Mouse (Mus musculus) gastrocnemius, postnatal 36 days (tissue): ENCODE measurements around the gene Eapp. TPM values are rescaled to one million over a fixed set of nuclear protein-coding genes. Genes with fewer than 3 reads are reported as not detected.
"Not testable (repeated sequence)": the region's sequence is repeated elsewhere in the genome, so short reads cannot be mapped to it uniquely, and the experiment has no call there.

Experiments
- DNase-seq, 2 experiments: peaks; one replicate each; pipeline ENCODE4 v3.0.0; 2022
- intact Hi-C: fragments of 180-260 bp; cut with DNase I; formaldehyde crosslinking; loops from one replicate; pipeline ENCODE4 v1.15.1; 2025
- total RNA-seq, 2 experiments: library from RNA; stranded (reverse); gene quantifications; 2 replicates each; pipeline ENCODE4 v1.2.3; 2021

Gene Eapp
- total RNA-seq, 2 experiments from 2014 or later: 16.7 to 20.3 TPM

GRCm38 (mm10) chr12:54694847-54695510 lies 718 bp downstream of the Eapp start:
- DNase-seq: no peak
- intact Hi-C loops: loop anchor here (5.0 kb wide), 1 partner anchor 47 kb away; no protein-coding TSS in a partner anchor

GRCm38 (mm10) chr12:54689082-54689481 lies 6.6 kb downstream of the Eapp start:
- intact Hi-C loops: no loop called here
- no peak for DNase-seq

DNA sequence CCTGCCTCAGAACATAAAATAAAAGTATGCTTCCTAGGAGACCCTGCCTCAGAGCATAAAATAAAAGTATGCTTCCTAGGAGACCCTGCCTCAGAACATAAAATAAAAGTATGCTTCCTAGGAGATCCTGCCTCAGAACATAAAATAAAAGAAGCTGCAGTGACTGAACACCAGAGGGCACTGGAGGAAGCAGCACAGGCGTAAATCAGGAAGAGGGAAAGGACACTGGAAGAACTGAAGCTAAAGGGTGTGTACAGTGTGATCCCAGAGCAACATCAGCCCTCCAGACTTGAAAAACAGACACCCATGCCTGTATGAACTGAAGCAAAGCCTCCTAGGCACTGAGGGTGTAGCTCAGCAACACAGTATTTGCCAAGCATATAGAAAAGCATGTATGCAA lies 12.5 kb downstream of the Eapp start:
- no peak for DNase-seq
- intact Hi-C loops: no loop called here

- intact Hi-C loops: no loop called here
- DNase-seq: no peak
These were observed 19.0 kb downstream of the Eapp start for GRCm38 (mm10) chr12:54676709-54677108.

- intact Hi-C loops: no loop called here
- DNase-seq: no peak
These were observed 20.3 kb downstream of the Eapp start for GRCm38 (mm10) chr12:54675396-54675795.

DNA sequence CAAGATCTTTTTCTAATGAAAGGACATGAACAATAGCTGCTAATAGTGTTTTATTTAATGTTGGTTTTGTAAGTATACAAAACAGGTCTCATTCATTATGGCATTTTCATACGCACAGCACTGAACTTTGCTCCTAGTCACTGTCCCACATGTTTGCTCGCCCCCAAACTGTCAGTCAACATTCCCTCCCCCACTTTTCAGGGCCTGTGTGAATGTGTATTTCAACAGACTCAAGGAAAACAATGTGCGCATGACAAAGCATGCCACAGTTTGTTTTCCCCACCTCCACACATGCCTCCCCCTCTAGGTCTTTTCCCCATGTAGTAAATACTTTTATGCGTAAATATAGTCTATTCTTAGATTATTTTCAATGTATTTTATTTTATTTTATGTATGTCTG lies 24.4 kb downstream of the Eapp start:
- no peak for DNase-seq
- intact Hi-C loops: no loop called here

DNA sequence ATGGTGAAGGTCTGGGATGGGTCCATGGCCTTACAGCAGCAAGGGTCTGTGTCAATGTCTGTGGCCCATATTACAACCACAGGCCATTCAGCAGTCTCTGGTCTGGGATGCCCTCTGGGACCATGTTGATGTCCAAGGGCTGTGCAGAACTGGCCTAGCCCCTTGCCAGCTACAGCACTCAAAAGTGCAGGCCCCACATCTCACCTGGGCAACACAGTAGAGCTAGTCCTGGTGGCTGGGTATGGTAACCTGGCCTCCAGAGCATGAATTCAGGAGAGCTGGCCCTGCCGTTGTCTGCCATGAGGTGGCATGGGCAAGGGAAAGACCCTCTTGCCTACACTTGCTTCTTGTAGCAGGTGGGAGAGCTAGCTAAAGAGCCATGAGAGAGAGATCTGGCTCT lies 27.6 kb downstream of the Eapp start:
- no peak for DNase-seq
- intact Hi-C loops: no loop called here

DNA sequence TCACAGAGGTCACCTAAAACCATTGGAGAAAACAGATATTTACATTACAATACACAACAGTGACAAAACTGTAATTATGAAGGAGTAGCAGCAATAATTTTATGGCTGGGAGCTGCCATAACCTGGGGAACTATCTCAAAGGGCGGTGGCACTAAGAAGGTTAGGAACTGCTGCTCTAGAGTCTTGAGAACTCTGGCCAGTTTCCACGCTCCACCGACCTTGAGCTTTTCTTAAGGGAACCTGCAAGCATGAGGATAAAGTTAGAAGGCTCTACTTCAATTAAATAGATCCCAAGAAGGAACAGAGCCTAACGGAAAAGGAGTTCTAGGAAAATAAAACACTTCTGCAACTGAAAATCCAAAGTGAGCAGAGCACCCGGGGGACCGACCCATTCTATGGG lies 30.2 kb downstream of the Eapp start:
- intact Hi-C loops: no loop called here
- DNase-seq: no peak

DNA sequence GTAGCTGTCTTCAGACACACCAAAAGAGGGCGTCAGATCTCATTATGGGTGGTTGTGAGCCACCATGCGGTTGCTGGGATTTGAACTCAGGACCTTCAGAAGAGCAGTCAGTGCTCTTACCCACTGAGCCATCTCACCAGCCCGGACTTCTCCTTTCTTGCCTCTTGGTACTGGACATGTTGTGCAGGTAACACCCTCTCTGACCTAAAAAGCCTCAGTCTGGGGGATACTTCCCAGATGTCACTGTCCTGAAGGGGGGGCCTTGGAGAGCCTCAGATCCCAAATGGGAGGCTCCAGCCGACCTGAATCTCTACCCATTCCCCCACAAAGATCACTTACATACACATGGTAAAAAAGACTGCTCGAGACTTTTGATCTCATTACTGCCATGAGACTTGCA lies 34.2 kb downstream of the Eapp start:
- DNase-seq, intact Hi-C loops: not testable (repeated sequence)

- intact Hi-C loops: loop anchor here (5.0 kb wide), 1 partner anchor 1628 kb away; no protein-coding TSS in a partner anchor
- no peak for DNase-seq
These were observed 35.8 kb downstream of the Eapp start for GRCm38 (mm10) chr12:54659901-54660300.

DNA sequence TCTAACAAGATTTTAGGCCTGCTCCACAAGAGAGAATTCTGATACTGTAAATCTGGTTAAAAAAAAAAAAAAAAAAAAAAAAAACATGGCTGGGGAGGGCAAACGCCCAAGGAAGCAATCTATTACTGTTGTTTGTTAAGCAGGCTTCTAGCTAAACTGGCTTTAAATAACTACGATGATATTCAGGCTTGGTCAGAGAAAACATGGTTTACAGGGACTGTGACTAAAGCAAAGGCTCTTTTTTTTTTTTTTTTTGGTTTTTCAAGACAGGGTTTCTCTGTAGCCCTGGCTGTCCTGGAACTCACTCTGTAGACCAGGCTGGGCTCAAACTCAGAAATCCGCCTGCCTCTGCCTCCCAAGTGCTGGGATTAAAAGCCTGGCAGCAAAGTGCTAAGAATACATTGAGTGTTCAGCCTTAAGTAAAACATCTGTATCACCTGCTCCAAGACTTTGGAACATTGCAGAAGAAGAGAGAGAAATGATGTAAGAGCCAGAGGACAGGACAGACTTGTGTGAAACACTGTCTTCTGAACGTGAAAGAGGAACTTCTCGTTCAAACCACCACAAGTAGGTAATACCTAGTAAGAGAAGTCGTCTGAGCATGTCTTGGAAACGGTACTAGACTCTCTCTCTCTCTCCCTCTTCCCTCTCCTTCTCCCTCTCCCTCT lies 37.1 kb downstream of the Eapp start:
- intact Hi-C loops: loop anchor here (5.0 kb wide), 1 partner anchor 1626 kb away; no protein-coding TSS in a partner anchor
- no peak for DNase-seq

GRCm38 (mm10) chr12:54657951-54658350 lies 37.7 kb downstream of the Eapp start:
- intact Hi-C loops: loop anchor here (5.0 kb wide), 1 partner anchor 1626 kb away; no protein-coding TSS in a partner anchor
- no peak for DNase-seq

DNA sequence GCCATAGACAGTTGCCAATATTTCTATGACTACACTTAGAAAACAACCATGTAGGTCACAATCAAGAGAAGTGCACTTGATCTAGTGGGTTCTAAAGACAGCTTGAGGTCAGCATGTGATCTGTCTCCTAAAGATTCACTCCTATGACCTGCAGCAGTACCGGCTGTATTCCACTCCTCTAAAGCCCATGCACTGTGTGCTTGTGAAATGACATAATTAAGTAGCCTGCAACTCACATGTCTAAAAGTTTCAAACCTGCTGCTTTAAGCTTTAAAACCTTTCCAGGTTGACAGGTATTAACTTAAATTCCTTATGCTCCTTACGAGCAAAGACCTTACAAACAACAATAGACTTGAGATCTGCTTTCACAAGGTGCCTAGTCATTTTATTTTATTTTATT lies 38.5 kb downstream of the Eapp start:
- intact Hi-C loops: loop anchor here (5.0 kb wide), 1 partner anchor 1625 kb away; no protein-coding TSS in a partner anchor
- DNase-seq: no peak

- intact Hi-C loops: loop anchor here (5.0 kb wide), 1 partner anchor 1624 kb away; no protein-coding TSS in a partner anchor
- peak; percentile 91 to 94 for DNase-seq
These were observed 39.1 kb downstream of the Eapp start, which contains the start of gene Sptssa for GRCm38 (mm10) chr12:54656396-54657171. TSS of gene Sptssa (minus strand) at chr12:54656573.

GRCm38 (mm10) chr12:54656039-54656395 lies 39.7 kb downstream of the Eapp start:
- no peak for DNase-seq
- intact Hi-C loops: loop anchor here (5.0 kb wide), 1 partner anchor 1624 kb away; no protein-coding TSS in a partner anchor

GRCm38 (mm10) chr12:54655292-54656038 lies 40.2 kb downstream of the Eapp start:
- intact Hi-C loops: loop anchor here (5.0 kb wide), 1 partner anchor 1623 kb away; no protein-coding TSS in a partner anchor
- DNase-seq: no peak

DNA sequence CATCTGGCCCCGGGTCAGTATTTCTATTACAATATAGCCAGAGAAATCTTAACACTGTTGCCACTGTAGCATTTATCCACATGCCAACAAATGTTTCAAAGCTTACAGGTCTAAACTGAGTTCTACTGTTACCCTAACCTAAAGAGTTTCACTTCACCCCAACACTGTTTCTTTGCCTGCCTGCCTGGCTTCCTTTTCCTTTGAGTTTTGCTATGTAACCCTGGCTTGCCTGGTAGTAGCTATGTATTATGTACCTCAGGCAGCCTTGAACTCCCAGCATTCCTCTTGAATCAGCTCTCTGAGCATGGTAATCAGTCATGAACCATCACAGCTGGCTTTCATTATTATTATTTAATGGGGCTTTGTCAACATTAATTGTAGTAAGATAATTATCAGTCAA lies 41.0 kb downstream of the Eapp start:
- no peak for DNase-seq
- intact Hi-C loops: loop anchor here (5.0 kb wide), 1 partner anchor 1622 kb away; no protein-coding TSS in a partner anchor

DNA sequence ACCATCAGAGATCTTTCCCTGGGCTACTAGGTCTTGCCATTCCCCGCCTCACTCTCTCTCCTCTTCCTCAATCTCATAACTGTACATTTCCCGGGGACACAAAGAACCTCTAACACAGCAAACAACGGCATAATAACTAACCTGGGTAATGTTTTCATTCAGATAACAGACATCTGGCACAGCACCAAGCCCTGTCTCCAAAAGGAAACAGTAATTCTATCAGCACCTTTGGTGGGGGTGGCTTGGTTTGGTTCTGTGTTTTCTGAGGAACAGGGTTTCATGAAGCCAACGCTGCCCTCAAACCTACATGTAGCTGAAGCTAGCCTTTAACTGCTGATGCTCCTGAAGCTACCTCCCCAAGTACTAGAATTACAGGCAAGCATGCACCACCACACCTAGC lies 41.6 kb downstream of the Eapp start:
- DNase-seq: no peak
- intact Hi-C loops: no loop called here

DNA sequence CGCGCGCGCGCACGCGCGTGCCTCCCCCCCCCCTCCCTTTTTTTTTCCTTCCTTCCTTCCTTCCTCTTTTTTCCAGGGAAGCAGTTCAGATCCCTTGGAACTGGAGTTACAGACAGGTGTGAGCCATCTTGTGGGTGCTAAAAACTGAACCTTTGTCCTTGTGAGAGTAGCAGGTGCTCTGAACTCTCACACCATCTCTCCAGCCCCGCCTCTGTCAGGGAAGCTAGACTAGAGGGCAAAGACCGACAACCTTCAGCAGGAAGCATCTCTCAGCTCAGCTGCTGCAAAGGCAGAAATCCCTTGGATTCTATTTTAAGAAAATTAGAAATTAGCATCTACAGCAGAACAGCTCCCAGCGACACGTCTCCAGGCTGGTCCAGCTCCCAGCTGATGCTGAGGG lies 43.4 kb downstream of the Eapp start:
- intact Hi-C loops: no loop called here
- no peak for DNase-seq

DNA sequence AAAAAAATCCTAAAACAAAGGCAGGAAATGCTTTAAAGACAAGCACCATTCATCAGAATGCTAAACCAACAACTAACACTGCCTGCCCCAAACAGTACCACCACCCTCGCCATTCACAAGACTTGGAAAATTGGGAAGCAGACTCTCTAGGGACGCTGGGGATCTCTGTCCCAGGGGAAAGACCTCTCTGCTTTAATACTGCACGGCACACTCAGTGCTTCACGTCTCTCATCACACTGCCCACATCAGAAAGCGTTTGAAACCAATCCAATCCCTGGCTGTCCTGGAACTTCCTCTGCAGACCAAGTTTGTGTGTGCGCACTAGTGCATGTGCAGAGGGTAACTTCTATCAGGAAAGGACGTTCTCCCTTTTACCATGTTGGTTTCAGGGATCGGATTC lies 43.9 kb downstream of the Eapp start:
- no peak for DNase-seq

More for the DNA sequence above, 43.9 kb downstream of the Eapp start:
- intact Hi-C loops: no loop called here
